Mouse (Mus musculus) ES-Bruce4 (cell line): ENCODE measurements around the gene Thrap3.

Experiments used
- CTCF ChIP-seq: IDR thresholded peaks from one replicate; pipeline ENCODE4 v1.8.1; 2011; ENCODE audit warnings: low read depth, low read length
- POLR2A ChIP-seq: IDR thresholded peaks from one replicate; pipeline ENCODE4 v1.8.1; 2011; ENCODE audit warnings: low read length; ENCODE audit not compliant: insufficient read depth

- TF ChIP-seq CTCF: no peak
- no peak for TF ChIP-seq POLR2A
Observed at GRCm38 (mm10) chr4:126234496-126235175, 32.1 kb upstream of the Thrap3 start.
